Mouse (Mus musculus) cerebellum, adult 2 months (tissue): ENCODE data around the gene Mapk10.

Experiments used
- CTCF ChIP-seq: fragments of 200-500 bp; IDR thresholded peaks from 2 replicates; pipeline ENCODE4 v1.5.1; 2011; ENCODE audit warnings: low read depth, mild to moderate bottlenecking, control low read depth, low read length, moderate library complexity, borderline replicate concordance; ENCODE audit not compliant: insufficient read depth
- POLR2A ChIP-seq: fragments of 200-500 bp; IDR thresholded peaks from 2 replicates; pipeline ENCODE4 v1.6.1; 2011; ENCODE audit warnings: low read length, control low read depth, borderline replicate concordance; ENCODE audit not compliant: insufficient read depth

DNA sequence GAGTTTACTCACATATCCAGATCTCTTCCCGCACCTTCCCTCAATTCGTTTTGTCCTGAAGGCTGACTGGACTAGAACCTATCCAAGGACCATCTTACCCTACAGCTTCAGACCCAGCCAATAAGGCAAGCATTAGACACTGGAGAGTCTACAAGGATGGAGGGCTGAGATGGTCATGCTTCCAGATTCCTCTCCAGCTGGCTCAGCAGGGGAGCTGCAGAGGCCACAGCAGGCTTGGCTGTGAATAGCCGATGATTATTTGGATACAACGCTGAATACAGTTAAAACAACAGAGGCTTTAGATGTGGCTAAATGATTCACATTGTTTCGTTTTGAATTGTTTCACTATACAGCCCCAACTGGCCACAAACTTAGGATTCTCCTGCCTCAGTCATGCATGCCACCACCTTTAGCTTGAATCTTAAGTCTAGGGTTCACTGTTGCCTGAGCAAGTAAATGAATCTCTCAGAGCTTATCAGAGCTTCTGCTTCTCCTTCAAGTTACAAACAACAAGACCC, 108.2 kb downstream of the Mapk10 start:
- TF ChIP-seq CTCF, result no peak
- no peak for TF ChIP-seq POLR2A
